Mouse (Mus musculus): ENCODE measurements at regions not wholly inside any gene's neighbourhood (a gene's known extent, or its start where the extent isn't known, plus 50 kb on each side); places are given as distances from the start of the nearest gene placed in this dataset.

GRCm38 (mm10) chr3:50898179-50898578 lies 326.1 kb upstream of the Noct start:
- Histone ChIP-seq H3K4me3 (ENCODE audit: low read depth, low read length) (no peak overlapping the region), H3K9me3 (replicated peaks) (peaks cover 11% of the 10 kb centered on the region), H3K4me1 (ENCODE audit: insufficient read depth, low read depth, low read length) (no peaks in the 10 kb centered on the region), H3K27me3 (ENCODE audit: insufficient read depth, low read length) (no peaks in the 10 kb centered on the region), H3K36me3 (replicated peaks) (no peaks in the 10 kb centered on the region)
- no peak for ATAC-seq (ENCODE audit: extremely low read depth, insufficient number of reproducible peaks, low FRiP score, poor library complexity, severe bottlenecking)
- no peak for DNase-seq (ENCODE audit: low spot score)
- TF ChIP-seq GATA1 (IDR thresholded peaks at IDR 0.05; ENCODE audit: borderline replicate concordance, low read length) (no peak), POLR2AphosphoS5 (IDR thresholded peaks at IDR 0.05; ENCODE audit: insufficient replicate concordance, low read depth, low read length) (no peak), TAL1 (conservative IDR thresholded peaks at IDR 0.05; ENCODE audit: low read depth, low read length) (no peak), CTCF (IDR thresholded peaks at IDR 0.05; ENCODE audit: low read depth, low read length) (no peak), GATA2 (IDR thresholded peaks at IDR 0.05; ENCODE audit: borderline replicate concordance, low read depth, low read length) (no peak)

- H3K4me3 ChIP-seq (ENCODE audit: low read depth, low read length), result no peak overlapping the region
- no peaks in the 10 kb centered on the region for H3K36me3 ChIP-seq (replicated peaks)
- ATAC-seq (ENCODE audit: extremely low read depth, insufficient number of reproducible peaks, low FRiP score, poor library complexity, severe bottlenecking) (no peak), DNase-seq (ENCODE audit: low spot score) (no peak)
- TF ChIP-seq POLR2AphosphoS5 (IDR thresholded peaks at IDR 0.05; ENCODE audit: insufficient replicate concordance, low read depth, low read length), result no peak
- no peak for TF ChIP-seq CTCF (IDR thresholded peaks at IDR 0.05; ENCODE audit: low read depth, low read length)
- no peak for TF ChIP-seq GATA1 (IDR thresholded peaks at IDR 0.05; ENCODE audit: borderline replicate concordance, low read length)
- no peak for TF ChIP-seq GATA2 (IDR thresholded peaks at IDR 0.05; ENCODE audit: borderline replicate concordance, low read depth, low read length)
- no peak for TF ChIP-seq TAL1 (conservative IDR thresholded peaks at IDR 0.05; ENCODE audit: low read depth, low read length)
- peaks cover 11% of the 10 kb centered on the region for H3K9me3 ChIP-seq (replicated peaks)
- H3K27me3 ChIP-seq (ENCODE audit: insufficient read depth, low read length), result no peaks in the 10 kb centered on the region
- H3K4me1 ChIP-seq (ENCODE audit: insufficient read depth, low read depth, low read length), result no peaks in the 10 kb centered on the region
Observed at GRCm38 (mm10) chr3:50899830-50900350, 324.4 kb upstream of the Noct start.

- Histone ChIP-seq H3K27me3 (ENCODE audit: insufficient read depth, low read length) (no peaks in the 10 kb centered on the region), H3K9me3 (replicated peaks) (peaks cover 11% of the 10 kb centered on the region), H3K36me3 (replicated peaks) (no peaks in the 10 kb centered on the region), H3K4me3 (ENCODE audit: low read depth, low read length) (no peak overlapping the region), H3K4me1 (ENCODE audit: insufficient read depth, low read depth, low read length) (no peaks in the 10 kb centered on the region)
- DNase-seq (ENCODE audit: low spot score) (no peak), ATAC-seq (ENCODE audit: extremely low read depth, insufficient number of reproducible peaks, low FRiP score, poor library complexity, severe bottlenecking) (no peak)
- TF ChIP-seq CTCF (IDR thresholded peaks at IDR 0.05; ENCODE audit: low read depth, low read length) (no peak), GATA2 (IDR thresholded peaks at IDR 0.05; ENCODE audit: borderline replicate concordance, low read depth, low read length) (no peak), GATA1 (IDR thresholded peaks at IDR 0.05; ENCODE audit: borderline replicate concordance, low read length) (no peak), TAL1 (conservative IDR thresholded peaks at IDR 0.05; ENCODE audit: low read depth, low read length) (no peak), POLR2AphosphoS5 (IDR thresholded peaks at IDR 0.05; ENCODE audit: insufficient replicate concordance, low read depth, low read length) (no peak)
Observed at GRCm38 (mm10) chr3:50900566-50900965, 323.7 kb upstream of the Noct start.

- H3K27me3 ChIP-seq (ENCODE audit: insufficient read depth, low read length), result no peaks in the 10 kb centered on the region
- no peak for DNase-seq (ENCODE audit: low spot score)
- peaks cover 11% of the 10 kb centered on the region for H3K9me3 ChIP-seq (replicated peaks)
- ATAC-seq (ENCODE audit: extremely low read depth, insufficient number of reproducible peaks, low FRiP score, poor library complexity, severe bottlenecking), result no peak
- no peak for TF ChIP-seq GATA1 (IDR thresholded peaks at IDR 0.05; ENCODE audit: borderline replicate concordance, low read length)
- TF ChIP-seq POLR2AphosphoS5 (IDR thresholded peaks at IDR 0.05; ENCODE audit: insufficient replicate concordance, low read depth, low read length), result no peak
- no peak for TF ChIP-seq TAL1 (conservative IDR thresholded peaks at IDR 0.05; ENCODE audit: low read depth, low read length)
- no peak for TF ChIP-seq GATA2 (IDR thresholded peaks at IDR 0.05; ENCODE audit: borderline replicate concordance, low read depth, low read length)
- no peak for TF ChIP-seq CTCF (IDR thresholded peaks at IDR 0.05; ENCODE audit: low read depth, low read length)
- no peak overlapping the region for H3K4me3 ChIP-seq (ENCODE audit: low read depth, low read length)
- no peaks in the 10 kb centered on the region for H3K4me1 ChIP-seq (ENCODE audit: insufficient read depth, low read depth, low read length)
- H3K36me3 ChIP-seq (replicated peaks), result no peaks in the 10 kb centered on the region
Observed at GRCm38 (mm10) chr3:50901321-50901720, 322.9 kb upstream of the Noct start.

- Histone ChIP-seq H3K4me3 (ENCODE audit: low read depth, low read length) (no peak overlapping the region), H3K36me3 (replicated peaks) (no peaks in the 10 kb centered on the region), H3K4me1 (ENCODE audit: insufficient read depth, low read depth, low read length) (no peaks in the 10 kb centered on the region), H3K27me3 (ENCODE audit: insufficient read depth, low read length) (no peaks in the 10 kb centered on the region), H3K9me3 (replicated peaks) (peaks cover 5% of the 10 kb centered on the region)
- ATAC-seq (ENCODE audit: extremely low read depth, insufficient number of reproducible peaks, low FRiP score, poor library complexity, severe bottlenecking), result no peak
- TF ChIP-seq GATA2 (IDR thresholded peaks at IDR 0.05; ENCODE audit: borderline replicate concordance, low read depth, low read length) (no peak), POLR2AphosphoS5 (IDR thresholded peaks at IDR 0.05; ENCODE audit: insufficient replicate concordance, low read depth, low read length) (no peak)
- no peak for DNase-seq (ENCODE audit: low spot score)
Observed at GRCm38 (mm10) chr3:50902933-50903332, 321.3 kb upstream of the Noct start.

- Histone ChIP-seq H3K4me1 (ENCODE audit: insufficient read depth, low read depth, low read length) (no peaks in the 10 kb centered on the region), H3K27me3 (ENCODE audit: insufficient read depth, low read length) (no peaks in the 10 kb centered on the region), H3K9me3 (replicated peaks) (no peaks in the 10 kb centered on the region; the same call in 1 of the 2 replicates), H3K4me3 (ENCODE audit: low read depth, low read length) (no peak overlapping the region), H3K36me3 (replicated peaks) (no peaks in the 10 kb centered on the region)
- ATAC-seq (ENCODE audit: extremely low read depth, insufficient number of reproducible peaks, low FRiP score, poor library complexity, severe bottlenecking) (no peak), DNase-seq (ENCODE audit: low spot score) (no peak)
- TF ChIP-seq GATA2 (IDR thresholded peaks at IDR 0.05; ENCODE audit: borderline replicate concordance, low read depth, low read length) (no peak), CTCF (IDR thresholded peaks at IDR 0.05; ENCODE audit: low read depth, low read length) (no peak), TAL1 (conservative IDR thresholded peaks at IDR 0.05; ENCODE audit: low read depth, low read length) (no peak), POLR2AphosphoS5 (IDR thresholded peaks at IDR 0.05; ENCODE audit: insufficient replicate concordance, low read depth, low read length) (no peak), GATA1 (IDR thresholded peaks at IDR 0.05; ENCODE audit: borderline replicate concordance, low read length) (no peak)
Observed at GRCm38 (mm10) chr3:50904716-50905116, 319.5 kb upstream of the Noct start.
